Mouse (Mus musculus) liver, embryonic 14.5 days (tissue): ENCODE results near the gene Vmac.

Experiments used
- CTCF ChIP-seq: IDR thresholded peaks from 2 replicates; pipeline ENCODE4 v1.5.1; 2016; ENCODE audit warnings: antibody characterized with exemption, low read depth, control low read depth
- EP300 ChIP-seq: IDR thresholded peaks from 2 replicates; pipeline ENCODE4 v1.6.1; 2016; ENCODE audit warnings: antibody characterized with exemption, low read depth

DNA sequence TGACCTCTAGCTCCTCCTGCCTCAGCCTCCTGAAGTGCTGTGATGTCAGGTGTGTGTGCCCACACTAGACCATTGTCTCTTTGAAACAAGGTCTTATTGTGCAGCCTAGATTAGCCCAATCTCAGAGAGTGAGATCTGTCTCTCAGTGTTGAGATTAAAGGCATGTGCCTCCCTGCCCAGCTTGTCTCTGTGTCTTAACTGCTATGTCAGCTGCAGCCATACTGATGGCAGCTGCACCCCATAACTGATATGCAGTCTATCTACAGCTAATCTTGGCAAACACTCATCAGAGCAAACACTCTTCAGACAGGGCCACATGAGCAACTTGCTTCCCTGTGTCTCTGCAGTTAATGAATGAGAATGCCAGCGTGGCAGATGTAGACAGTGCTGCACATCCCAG, 11.3 kb downstream of the Vmac start:
- no peak for TF ChIP-seq CTCF
- peak; percentile 57 for TF ChIP-seq EP300
